Mouse (Mus musculus): ENCODE results near the gene Clcn6. TPM values are rescaled to one million over a fixed set of nuclear protein-coding genes. Genes with fewer than 3 reads are reported as not detected.

Gene Clcn6
- polyA plus RNA-seq, 1 experiment from 2014 or later, result 6.1 TPM

DNA sequence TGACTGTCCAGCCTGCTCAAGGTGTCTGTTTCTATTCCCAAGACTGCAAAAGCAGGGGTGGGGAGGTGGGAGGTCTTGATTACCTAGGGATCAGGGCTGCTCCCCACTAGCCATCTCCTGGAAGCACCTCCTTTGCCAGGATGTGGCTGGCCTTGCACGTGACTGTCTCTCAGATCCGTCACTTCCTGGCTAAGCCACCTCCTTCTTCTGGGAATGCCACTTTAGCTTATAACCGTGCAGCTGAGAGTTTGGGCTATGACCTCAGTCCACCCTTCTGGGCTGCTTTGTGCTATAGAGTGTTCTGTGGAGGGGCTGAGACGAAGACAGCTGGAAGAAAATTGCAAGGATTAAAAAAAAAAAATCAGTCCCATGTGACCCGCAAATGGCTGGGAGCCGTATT is 75.8 kb downstream of the Clcn6 start:
- no peaks in the 10 kb centered on the region for H3K4me1 ChIP-seq (ENCODE audit: control insufficient read depth, insufficient read depth, low read length)
- no peak overlapping the region for H3K4me2 ChIP-seq (ENCODE audit: low read depth, low read length)
- no peaks in the 10 kb centered on the region for H3K36me3 ChIP-seq (ENCODE audit: control insufficient read depth, insufficient read depth, low read length)
- H3K27me3 ChIP-seq (ENCODE audit: control insufficient read depth, insufficient read depth, low read length), result no peaks in the 10 kb centered on the region
- H3K9ac ChIP-seq (ENCODE audit: low read length), result no peak overlapping the region
- no peaks in the 10 kb centered on the region for H3K9me3 ChIP-seq (replicated peaks; ENCODE audit: control insufficient read depth, low read length)
- no peak overlapping the region for H3K27ac ChIP-seq (ENCODE audit: low read length)
- no peak for ATAC-seq (ENCODE audit: insufficient read depth, low FRiP score)
- no peak overlapping the region for H3K4me3 ChIP-seq (replicated peaks; ENCODE audit: low read length)
- 41% methylated on average over 6 of the region's 6 CpGs for WGBS

DNA sequence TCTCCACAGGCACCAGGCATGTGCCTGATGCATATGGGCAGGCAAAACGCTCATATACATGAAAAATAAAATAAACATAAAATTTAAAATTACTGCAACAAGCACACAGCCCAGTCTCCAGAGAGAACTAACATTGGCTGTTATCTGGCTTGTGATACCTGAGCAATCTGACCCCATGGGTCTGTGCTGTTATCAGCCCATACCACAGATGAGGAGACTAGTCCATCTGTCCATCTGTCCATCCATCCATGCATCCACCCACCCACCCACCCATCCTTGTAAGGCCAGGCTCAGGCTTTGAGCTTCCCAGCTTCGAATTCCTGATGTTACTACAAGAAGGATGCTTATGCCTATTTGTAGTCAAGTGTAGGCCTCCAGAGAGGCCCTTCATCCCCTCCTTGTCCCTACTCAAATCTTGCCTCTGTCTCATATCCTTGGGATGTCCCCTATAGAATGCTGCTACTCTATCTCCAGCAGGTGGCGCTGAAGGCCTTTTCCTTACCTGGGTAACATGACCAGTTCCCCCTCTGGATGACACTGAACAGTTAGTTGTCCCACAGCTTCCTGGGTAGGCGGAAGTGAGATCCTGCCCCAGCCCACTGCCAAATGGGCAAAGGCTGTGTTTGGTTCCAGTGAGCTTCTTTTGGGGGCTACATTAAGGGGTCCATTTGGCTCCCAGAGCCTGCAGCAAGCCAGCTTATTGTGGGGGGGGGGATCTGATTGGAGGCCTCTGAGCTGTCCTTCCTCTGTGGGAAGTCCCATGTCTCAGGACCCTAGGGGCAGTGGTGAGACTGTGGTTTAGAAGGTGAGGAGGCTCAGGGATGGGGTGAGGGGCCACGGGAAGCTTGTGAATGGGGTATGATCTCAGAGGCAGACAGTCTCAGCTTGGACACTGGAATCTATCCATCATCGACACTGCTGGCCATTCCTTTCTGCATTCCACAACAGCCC is 78.5 kb downstream of the Clcn6 start:
- Histone ChIP-seq H3K4me2 (ENCODE audit: low read depth, low read length) (no peak overlapping the region), H3K27me3 (ENCODE audit: control insufficient read depth, insufficient read depth, low read length) (no peaks in the 10 kb centered on the region), H3K4me1 (ENCODE audit: control insufficient read depth, insufficient read depth, low read length) (no peaks in the 10 kb centered on the region), H3K4me3 (replicated peaks; ENCODE audit: low read length) (no peak overlapping the region), H3K36me3 (ENCODE audit: control insufficient read depth, insufficient read depth, low read length) (no peaks in the 10 kb centered on the region), H3K27ac (ENCODE audit: low read length) (no peak overlapping the region), H3K9ac (ENCODE audit: low read length) (no peak overlapping the region), H3K9me3 (replicated peaks; ENCODE audit: control insufficient read depth, low read length) (no peaks in the 10 kb centered on the region)
- no peak for ATAC-seq (ENCODE audit: insufficient read depth, low FRiP score)
- 37% methylated on average over 6 of the region's 6 CpGs for WGBS

DNA sequence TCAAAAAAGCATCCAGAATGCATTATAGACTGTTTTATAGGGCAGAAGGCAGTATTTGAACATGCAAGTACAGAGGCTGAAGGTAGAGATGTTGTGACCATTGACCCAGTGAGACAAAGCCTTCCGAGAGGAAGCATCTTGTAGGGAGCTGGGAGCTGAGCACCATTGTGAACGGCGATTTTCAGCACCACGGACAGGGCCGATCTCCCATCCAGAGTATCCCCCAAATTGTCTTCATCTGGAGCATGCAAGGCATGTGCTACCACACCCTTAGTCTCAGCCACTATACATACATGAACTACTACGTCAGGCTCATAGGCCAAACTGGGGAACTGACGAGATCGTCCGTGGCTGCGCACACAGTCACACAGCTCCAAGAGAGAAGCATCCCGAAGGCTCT is 81.5 kb downstream of the Clcn6 start:
- H3K36me3 ChIP-seq (ENCODE audit: control insufficient read depth, insufficient read depth, low read length), result no peaks in the 10 kb centered on the region
- no peak overlapping the region for H3K9ac ChIP-seq (ENCODE audit: low read length)
- H3K27me3 ChIP-seq (ENCODE audit: control insufficient read depth, insufficient read depth, low read length), result no peaks in the 10 kb centered on the region
- no peak for ATAC-seq (ENCODE audit: insufficient read depth, low FRiP score)
- no peaks in the 10 kb centered on the region for H3K9me3 ChIP-seq (replicated peaks; ENCODE audit: control insufficient read depth, low read length)
- no peaks in the 10 kb centered on the region for H3K4me1 ChIP-seq (ENCODE audit: control insufficient read depth, insufficient read depth, low read length)
- WGBS, result 40% methylated on average over 11 of the region's 11 CpGs
- H3K4me3 ChIP-seq (replicated peaks; ENCODE audit: low read length), result no peak overlapping the region
- H3K27ac ChIP-seq (ENCODE audit: low read length), result no peak overlapping the region
- H3K4me2 ChIP-seq (ENCODE audit: low read depth, low read length), result no peak overlapping the region

Other genes starting within 250 kb of the Clcn6 start
- 8.7 and 9.3 TPM in 2 replicates for gene Zfp984, start 229.0 kb downstream of the Clcn6 start, polyA plus RNA-seq (2015; fragmentation: Nextera tagmentation; extraction: Ambion mirVana)
- gene Zfp933, start 190.5 kb downstream of the Clcn6 start, polyA plus RNA-seq (2015; fragmentation: Nextera tagmentation; extraction: Ambion mirVana), result 4.4 and 6.2 TPM in 2 replicates
- 35.3 and 37.4 TPM in 2 replicates for gene Miip, start 170.0 kb downstream of the Clcn6 start, polyA plus RNA-seq (2015; fragmentation: Nextera tagmentation; extraction: Ambion mirVana)
- gene Fv1, start 169.8 kb downstream of the Clcn6 start, polyA plus RNA-seq (2015; fragmentation: Nextera tagmentation; extraction: Ambion mirVana), result 10.4 and 11.1 TPM in 2 replicates
- 43.0 and 47.4 TPM in 2 replicates for gene Mfn2, start 134.1 kb downstream of the Clcn6 start, polyA plus RNA-seq (2015; fragmentation: Nextera tagmentation; extraction: Ambion mirVana)
- gene Plod1, start 102.1 kb downstream of the Clcn6 start, polyA plus RNA-seq (2015; fragmentation: Nextera tagmentation; extraction: Ambion mirVana), result 56.2 and 56.4 TPM in 2 replicates
- gene 2510039O18Rik, start 97.9 kb downstream of the Clcn6 start, polyA plus RNA-seq (2015; fragmentation: Nextera tagmentation; extraction: Ambion mirVana), result 5.8 and 7.5 TPM in 2 replicates
- gene Nppb, start 53.0 kb downstream of the Clcn6 start, polyA plus RNA-seq (2015; fragmentation: Nextera tagmentation; extraction: Ambion mirVana), result not detected in 2 replicates
- 0.18 TPM in 1 of 2 replicates, not detected in the other for gene Nppa, start 38.1 kb downstream of the Clcn6 start, polyA plus RNA-seq (2015; fragmentation: Nextera tagmentation; extraction: Ambion mirVana)
- gene Mthfr, start 256 bp upstream of the Clcn6 start, polyA plus RNA-seq (2015; fragmentation: Nextera tagmentation; extraction: Ambion mirVana), result 26.0 and 26.7 TPM in 2 replicates
- 16.5 and 16.9 TPM in 2 replicates for gene Agtrap, start 49.2 kb upstream of the Clcn6 start, polyA plus RNA-seq (2015; fragmentation: Nextera tagmentation; extraction: Ambion mirVana)
- 35.1 and 36.1 TPM in 2 replicates for gene Mad2l2, start 91.6 kb upstream of the Clcn6 start, polyA plus RNA-seq (2015; fragmentation: Nextera tagmentation; extraction: Ambion mirVana)
- gene Draxin, start 91.9 kb upstream of the Clcn6 start, polyA plus RNA-seq (2015; fragmentation: Nextera tagmentation; extraction: Ambion mirVana), result 0.04 and 0.06 TPM in 2 replicates
- 16.2 and 17.4 TPM in 2 replicates for gene Fbxo6, start 113.3 kb upstream of the Clcn6 start, polyA plus RNA-seq (2015; fragmentation: Nextera tagmentation; extraction: Ambion mirVana)
- gene Fbxo44, start 121.7 kb upstream of the Clcn6 start, polyA plus RNA-seq (2015; fragmentation: Nextera tagmentation; extraction: Ambion mirVana), result 6.5 and 7.5 TPM in 2 replicates
- 0.29 and 0.58 TPM in 2 replicates for gene Fbxo2, start 121.8 kb upstream of the Clcn6 start, polyA plus RNA-seq (2015; fragmentation: Nextera tagmentation; extraction: Ambion mirVana)
- gene Disp3, start 249.1 kb upstream of the Clcn6 start, polyA plus RNA-seq (2015; fragmentation: Nextera tagmentation; extraction: Ambion mirVana), result 0.12 and 0.19 TPM in 2 replicates

Measured in stomach, embryonic 16.5 days (tissue).